Mouse (Mus musculus): ENCODE results near the gene Bicd1. TPM values are rescaled to one million over a fixed set of nuclear protein-coding genes. Genes with fewer than 3 reads are reported as not detected.

Bicd1 gene
- total and polyA plus RNA-seq, 3 experiments = 0.80 to 14.9 (median 9.5) TPM

DNA sequence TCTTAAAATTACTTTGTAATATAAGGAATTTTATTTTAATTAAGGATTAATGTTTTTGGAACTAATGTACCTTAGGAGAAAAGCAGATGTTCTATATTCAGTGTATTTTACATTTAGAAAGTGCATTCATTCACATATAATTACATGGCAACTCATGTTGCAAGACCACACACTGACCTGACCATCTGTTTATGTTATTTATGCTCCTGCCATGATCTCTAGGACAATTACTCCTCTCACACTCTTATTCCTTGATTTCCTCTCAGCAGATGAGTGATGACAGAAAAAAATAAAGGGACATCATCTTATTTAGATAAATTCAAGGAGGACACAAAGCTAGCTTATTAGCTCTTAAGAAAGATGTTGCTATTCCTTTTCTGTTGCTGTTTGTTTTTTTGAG lies 9.3 kb upstream of the Bicd1 start:
- H3K27me3 ChIP-seq (ENCODE audit: insufficient read depth, low read length) = no peaks in the 10 kb centered on the region; the same call in 1 of the 2 replicates
- no peaks in the 10 kb centered on the region for H3K9me3 ChIP-seq (replicated peaks)
- TF ChIP-seq TAL1 (conservative IDR thresholded peaks at IDR 0.05; ENCODE audit: low read depth, low read length) (no peak), GATA1 (IDR thresholded peaks at IDR 0.05; ENCODE audit: borderline replicate concordance, low read length) (no peak), CTCF (IDR thresholded peaks at IDR 0.05; ENCODE audit: low read depth, low read length) (no peak), GATA2 (IDR thresholded peaks at IDR 0.05; ENCODE audit: borderline replicate concordance, low read depth, low read length) (no peak), POLR2AphosphoS5 (IDR thresholded peaks at IDR 0.05; ENCODE audit: insufficient replicate concordance, low read depth, low read length) (no peak)
- H3K4me3 ChIP-seq (ENCODE audit: low read depth, low read length) = no peak overlapping the region
- ATAC-seq (ENCODE audit: extremely low read depth, insufficient number of reproducible peaks, low FRiP score, poor library complexity, severe bottlenecking) = no peak
- H3K36me3 ChIP-seq (replicated peaks) = no peaks in the 10 kb centered on the region
- DNase-seq (ENCODE audit: low spot score) = no peak
- H3K4me1 ChIP-seq (ENCODE audit: insufficient read depth, low read depth, low read length) = no peaks in the 10 kb centered on the region

DNA sequence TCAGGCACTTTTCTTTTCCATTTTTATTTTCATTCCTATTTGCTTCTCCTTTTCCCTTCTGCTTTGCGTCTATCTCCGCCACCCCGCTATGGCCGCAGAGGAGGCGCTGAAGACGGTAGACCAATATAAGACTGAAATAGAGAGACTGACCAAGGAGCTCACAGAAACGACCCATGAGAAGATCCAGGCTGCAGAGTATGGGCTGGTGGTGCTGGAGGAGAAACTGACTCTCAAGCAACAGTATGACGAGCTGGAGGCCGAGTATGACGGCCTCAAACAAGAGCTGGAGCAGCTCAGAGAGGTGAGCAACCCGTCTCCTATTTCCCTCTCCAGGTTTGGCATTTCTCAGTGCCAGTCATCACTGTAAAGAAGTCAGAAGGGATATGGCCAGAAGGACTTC lies 655 bp downstream of the Bicd1 start:
- Histone ChIP-seq H3K4me3 (ENCODE audit: low read depth, low read length) (peak overlapping the region; percentile 76), H3K4me1 (ENCODE audit: insufficient read depth, low read depth, low read length) (peaks cover 12% of the 10 kb centered on the region), H3K27me3 (ENCODE audit: insufficient read depth, low read length) (peaks cover 3% of the 10 kb centered on the region; the same call in 1 of the 2 replicates), H3K9me3 (replicated peaks) (no peaks in the 10 kb centered on the region), H3K36me3 (replicated peaks) (no peaks in the 10 kb centered on the region)
- TF ChIP-seq POLR2AphosphoS5 (IDR thresholded peaks at IDR 0.05; ENCODE audit: insufficient replicate concordance, low read depth, low read length) = no peak
- no peak for TF ChIP-seq CTCF (IDR thresholded peaks at IDR 0.05; ENCODE audit: low read depth, low read length)
- no peak for TF ChIP-seq GATA2 (IDR thresholded peaks at IDR 0.05; ENCODE audit: borderline replicate concordance, low read depth, low read length)
- TF ChIP-seq TAL1 (conservative IDR thresholded peaks at IDR 0.05; ENCODE audit: low read depth, low read length) = no peak
- TF ChIP-seq GATA1 (IDR thresholded peaks at IDR 0.05; ENCODE audit: borderline replicate concordance, low read length) = no peak
- ATAC-seq (ENCODE audit: extremely low read depth, insufficient number of reproducible peaks, low FRiP score, poor library complexity, severe bottlenecking) (0 out of 2 replicates have a peak, but pooled peaks have one; percentile 6), DNase-seq (ENCODE audit: low spot score) (peak; percentile 4)

DNA sequence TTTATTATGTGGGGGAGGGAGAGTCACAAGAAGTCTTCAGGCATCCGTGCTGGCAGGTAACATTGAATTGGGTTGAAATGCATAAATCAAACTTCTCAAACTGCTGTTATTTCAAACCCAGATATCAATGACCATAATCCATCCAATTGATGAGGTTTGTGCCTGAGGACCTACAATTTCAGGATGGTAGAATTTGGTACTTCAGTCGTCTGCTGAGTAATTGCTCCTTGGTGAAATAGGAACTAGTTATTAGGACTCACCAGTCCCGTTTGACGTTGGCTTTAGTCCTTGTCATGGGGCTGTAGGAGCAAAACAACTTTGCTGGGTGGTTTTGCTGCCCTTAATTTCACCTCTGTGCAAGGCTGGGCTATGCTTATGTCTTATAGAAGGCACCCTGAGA lies 1.2 kb downstream of the Bicd1 start:
- no peaks in the 10 kb centered on the region for H3K9me3 ChIP-seq (replicated peaks)
- TF ChIP-seq GATA2 (IDR thresholded peaks at IDR 0.05; ENCODE audit: borderline replicate concordance, low read depth, low read length) = no peak
- H3K27me3 ChIP-seq (ENCODE audit: insufficient read depth, low read length) = peaks cover 3% of the 10 kb centered on the region; the same call in 1 of the 2 replicates
- H3K4me3 ChIP-seq (ENCODE audit: low read depth, low read length) = peak overlapping the region; percentile 49
- H3K36me3 ChIP-seq (replicated peaks) = no peaks in the 10 kb centered on the region
- DNase-seq (ENCODE audit: low spot score) (peak; percentile 3), ATAC-seq (ENCODE audit: extremely low read depth, insufficient number of reproducible peaks, low FRiP score, poor library complexity, severe bottlenecking) (no peak)
- H3K4me1 ChIP-seq (ENCODE audit: insufficient read depth, low read depth, low read length) = peaks cover 12% of the 10 kb centered on the region

DNA sequence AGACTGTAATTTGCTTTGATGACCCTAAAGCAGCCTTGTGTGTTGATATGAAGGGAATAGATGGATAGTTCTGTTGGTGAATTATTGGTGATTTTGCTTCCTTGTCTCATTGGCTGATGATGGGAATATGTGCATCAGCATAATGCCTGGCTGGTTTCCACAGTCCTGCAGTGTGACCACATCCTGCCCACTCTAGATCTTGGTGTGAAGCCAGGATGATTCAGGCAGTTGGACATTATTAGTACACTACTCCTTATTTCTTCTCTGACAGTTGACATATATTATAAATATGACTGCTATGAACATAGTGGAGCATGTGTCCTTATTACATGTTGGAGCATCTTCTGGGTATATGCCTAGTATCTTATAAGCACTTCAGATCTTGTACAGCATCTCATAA lies 4.6 kb downstream of the Bicd1 start:
- Histone ChIP-seq H3K4me3 (ENCODE audit: low read depth, low read length) (no peak overlapping the region), H3K9me3 (replicated peaks) (no peaks in the 10 kb centered on the region), H3K4me1 (ENCODE audit: insufficient read depth, low read depth, low read length) (peaks cover 12% of the 10 kb centered on the region), H3K27me3 (ENCODE audit: insufficient read depth, low read length) (peaks cover 3% of the 10 kb centered on the region; the same call in 1 of the 2 replicates), H3K36me3 (replicated peaks) (no peaks in the 10 kb centered on the region)
- TF ChIP-seq CTCF (IDR thresholded peaks at IDR 0.05; ENCODE audit: low read depth, low read length) (no peak), POLR2AphosphoS5 (IDR thresholded peaks at IDR 0.05; ENCODE audit: insufficient replicate concordance, low read depth, low read length) (no peak), GATA1 (IDR thresholded peaks at IDR 0.05; ENCODE audit: borderline replicate concordance, low read length) (no peak), TAL1 (conservative IDR thresholded peaks at IDR 0.05; ENCODE audit: low read depth, low read length) (no peak), GATA2 (IDR thresholded peaks at IDR 0.05; ENCODE audit: borderline replicate concordance, low read depth, low read length) (no peak)
- ATAC-seq (ENCODE audit: extremely low read depth, insufficient number of reproducible peaks, low FRiP score, poor library complexity, severe bottlenecking) = no peak
- DNase-seq (ENCODE audit: low spot score) = no peak

DNA sequence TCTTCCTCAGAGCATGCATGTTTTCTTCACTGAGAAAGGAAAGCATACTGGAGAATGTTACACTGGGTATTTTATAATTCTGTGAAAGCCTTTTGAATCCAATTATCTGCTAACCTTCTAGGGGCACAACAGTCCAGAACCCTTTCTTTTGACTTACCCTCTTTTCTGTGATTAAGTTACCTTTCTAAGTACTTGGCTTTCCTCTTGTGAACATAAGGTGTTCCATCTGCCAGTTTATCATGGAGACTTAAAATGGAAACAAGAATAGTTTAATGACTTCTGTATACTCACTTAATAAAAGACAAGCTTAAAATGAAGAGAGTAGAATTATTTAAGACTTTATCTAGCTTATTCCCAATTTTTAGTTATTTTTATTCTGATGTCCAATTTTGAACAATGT lies 16.1 kb downstream of the Bicd1 start:
- no peaks in the 10 kb centered on the region for H3K27me3 ChIP-seq (ENCODE audit: insufficient read depth, low read length)
- H3K36me3 ChIP-seq (replicated peaks) = no peaks in the 10 kb centered on the region
- DNase-seq (ENCODE audit: low spot score) = no peak
- H3K9me3 ChIP-seq (replicated peaks) = no peaks in the 10 kb centered on the region
- TF ChIP-seq GATA1 (IDR thresholded peaks at IDR 0.05; ENCODE audit: borderline replicate concordance, low read length) (no peak), GATA2 (IDR thresholded peaks at IDR 0.05; ENCODE audit: borderline replicate concordance, low read depth, low read length) (no peak), POLR2AphosphoS5 (IDR thresholded peaks at IDR 0.05; ENCODE audit: insufficient replicate concordance, low read depth, low read length) (no peak), TAL1 (conservative IDR thresholded peaks at IDR 0.05; ENCODE audit: low read depth, low read length) (no peak), CTCF (IDR thresholded peaks at IDR 0.05; ENCODE audit: low read depth, low read length) (no peak)
- no peak overlapping the region for H3K4me3 ChIP-seq (ENCODE audit: low read depth, low read length)
- ATAC-seq (ENCODE audit: extremely low read depth, insufficient number of reproducible peaks, low FRiP score, poor library complexity, severe bottlenecking) = no peak
- no peaks in the 10 kb centered on the region for H3K4me1 ChIP-seq (ENCODE audit: insufficient read depth, low read depth, low read length)

DNA sequence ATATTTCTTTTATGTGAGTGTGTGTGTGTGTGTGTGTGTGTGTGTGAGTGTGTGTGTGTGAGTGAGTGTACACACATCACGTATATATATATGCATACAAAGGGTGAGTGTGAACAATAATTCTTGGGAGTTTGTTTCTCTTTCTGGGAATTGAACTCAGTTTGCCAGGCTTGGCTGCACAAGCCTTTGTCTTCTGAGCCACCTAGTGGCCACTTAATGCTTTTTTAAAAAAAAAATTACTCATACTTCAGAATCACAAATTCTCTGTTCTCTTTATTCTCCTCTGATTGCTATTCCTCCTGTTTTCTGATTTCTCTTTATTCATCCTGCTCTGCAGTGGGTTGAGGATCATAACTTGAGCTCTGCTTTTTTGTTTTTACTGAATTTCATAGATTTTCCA lies 30.5 kb downstream of the Bicd1 start:
- H3K4me3 ChIP-seq (ENCODE audit: low read depth, low read length) = no peak overlapping the region
- H3K4me1 ChIP-seq (ENCODE audit: insufficient read depth, low read depth, low read length) = peaks cover 2% of the 10 kb centered on the region; the same call in 1 of the 2 replicates
- DNase-seq (ENCODE audit: low spot score) = no peak
- no peak for ATAC-seq (ENCODE audit: extremely low read depth, insufficient number of reproducible peaks, low FRiP score, poor library complexity, severe bottlenecking)
- H3K27me3 ChIP-seq (ENCODE audit: insufficient read depth, low read length) = no peaks in the 10 kb centered on the region
- no peaks in the 10 kb centered on the region for H3K9me3 ChIP-seq (replicated peaks)
- H3K36me3 ChIP-seq (replicated peaks) = no peaks in the 10 kb centered on the region
- TF ChIP-seq GATA1 (IDR thresholded peaks at IDR 0.05; ENCODE audit: borderline replicate concordance, low read length) (no peak), CTCF (IDR thresholded peaks at IDR 0.05; ENCODE audit: low read depth, low read length) (no peak), TAL1 (conservative IDR thresholded peaks at IDR 0.05; ENCODE audit: low read depth, low read length) (no peak), POLR2AphosphoS5 (IDR thresholded peaks at IDR 0.05; ENCODE audit: insufficient replicate concordance, low read depth, low read length) (no peak), GATA2 (IDR thresholded peaks at IDR 0.05; ENCODE audit: borderline replicate concordance, low read depth, low read length) (no peak)

Measured in G1E (cell line).